Mouse (Mus musculus): ENCODE results near the gene Fndc5.

- TF ChIP-seq CTCF (IDR thresholded peaks at IDR 0.05; ENCODE audit: low read depth, low read length) (no peak), POLR2A (IDR thresholded peaks at IDR 0.05; ENCODE audit: extremely low read depth, insufficient read depth, low read length) (no peak)
Observed at GRCm38 (mm10) chr4:129087850-129088249, 48.9 kb upstream of the Fndc5 start.

All from liver, adult 2 months (tissue).